Mouse (Mus musculus) kidney, adult 2 months (tissue): ENCODE measurements around the gene Cd207. TPM values are rescaled to one million over a fixed set of nuclear protein-coding genes. Genes with fewer than 3 reads are reported as not detected.

Experiments
- DNase-seq: peaks from one replicate; pipeline ENCODE4 v3.0.0; 2021
- H3K27ac ChIP-seq: fragments of 200-500 bp; 2 replicates; pipeline ENCODE4 v1.5.1; 2012; ENCODE audit warnings: low read depth, low read length, control low read depth, inconsistent platforms; ENCODE audit not compliant: insufficient read depth
- H3K27me3 ChIP-seq: fragments of 200-500 bp; replicated peaks from 2 replicates; pipeline ENCODE4 v1.6.1; 2012; ENCODE audit warnings: mild to moderate bottlenecking, moderate library complexity, low read length, inconsistent platforms; ENCODE audit not compliant: control insufficient read depth, insufficient read depth
- H3K36me3 ChIP-seq: fragments of 200-500 bp; 2 replicates; pipeline ENCODE4 v1.6.1; 2012; ENCODE audit warnings: mild to moderate bottlenecking, moderate library complexity, low read length, inconsistent platforms; ENCODE audit not compliant: control insufficient read depth, insufficient read depth
- H3K4me1 ChIP-seq: fragments of 200-500 bp; 2 replicates; pipeline ENCODE4 v1.6.1; 2011; ENCODE audit warnings: low read length; ENCODE audit not compliant: control insufficient read depth, insufficient read depth
- H3K4me3 ChIP-seq: fragments of 200-500 bp; 2 replicates; pipeline ENCODE4 v1.5.1; 2011; ENCODE audit warnings: mild to moderate bottlenecking, low read depth, low read length, control low read depth; ENCODE audit not compliant: insufficient read depth
- CTCF ChIP-seq: fragments of 200-500 bp; conservative IDR thresholded peaks from 2 replicates; pipeline ENCODE4 v1.5.1; 2011; ENCODE audit warnings: low read depth, mild to moderate bottlenecking, control low read depth, low read length, moderate library complexity, mixed read lengths; ENCODE audit not compliant: insufficient read depth, insufficient read length
- POLR2A ChIP-seq: fragments of 200-500 bp; IDR thresholded peaks from one replicate; pipeline ENCODE4 v1.6.1; 2011; ENCODE audit warnings: low read depth, low read length, control low read depth
- WGBS: fragments of 180-500 bp; shearing (Covaris S2); methylation state at CpG from one replicate; pipeline ENCODE4 v1.1.7; 2018; 5-methylcytosine and 5-hydroxymethylcytosine counted together
- polyA plus RNA-seq: library from polyadenylated mRNA; depleted of rRNA; stranded (reverse); fragments of >200 nt; gene quantifications from 2 replicates; pipeline ENCODE4 v1.2.3, GENCODE M21; 2012; rRNA removed

Cd207 gene
- polyA plus RNA-seq, result 0.19 and 0.28 TPM in 2 replicates

- no peaks in the 10 kb centered on the region for H3K36me3 ChIP-seq
- DNase-seq, result no peak
- no peak within 1 kb of the TSS for H3K4me3 ChIP-seq
- no peak within 1 kb of the TSS for H3K27ac ChIP-seq
- H3K4me1 ChIP-seq, result no peaks in the 10 kb centered on the region
- TF ChIP-seq POLR2A (no peak), CTCF (no peak)
- WGBS, result 70% methylated on average over 4 of the region's 4 CpGs
- H3K27me3 ChIP-seq, result no peaks in the 10 kb centered on the region
Observed at GRCm38 (mm10) chr6:83677757-83678156, at the start of gene Cd207. TSS of gene Cd207 (minus strand) at chr6:83677857.

- no peaks in the 10 kb centered on the region for H3K36me3 ChIP-seq
- WGBS, result 50% methylated on average over 4 of the region's 4 CpGs
- no peaks in the 10 kb centered on the region for H3K4me1 ChIP-seq
- H3K27me3 ChIP-seq, result 0 out of 2 replicates have a peak, but pooled peaks cover 2% of the 10 kb centered on the region
- no peak for DNase-seq
- TF ChIP-seq CTCF (peak; percentile 29; the same call in 1 of the 2 replicates), POLR2A (no peak)
- no peak overlapping the region for H3K4me3 ChIP-seq
- H3K27ac ChIP-seq, result no peak overlapping the region
Observed at GRCm38 (mm10) chr6:83727178-83727577, 49.5 kb upstream of the Cd207 start.

GRCm38 (mm10) chr6:83722526-83722925, 44.9 kb upstream of the Cd207 start:
- no peak for DNase-seq
- H3K36me3 ChIP-seq, result no peaks in the 10 kb centered on the region
- 11% methylated on average over 6 of the region's 6 CpGs for WGBS
- no peaks in the 10 kb centered on the region for H3K4me1 ChIP-seq
- peaks cover 2% of the 10 kb centered on the region; the same call in 1 of the 2 replicates for H3K27me3 ChIP-seq
- no peak for TF ChIP-seq CTCF
- TF ChIP-seq POLR2A, result no peak
- no peak overlapping the region for H3K4me3 ChIP-seq
- H3K27ac ChIP-seq, result no peak overlapping the region

- TF ChIP-seq POLR2A, result no peak
- TF ChIP-seq CTCF, result no peak
- H3K4me3 ChIP-seq, result no peak overlapping the region
- no peak for DNase-seq
- no peaks in the 10 kb centered on the region for H3K4me1 ChIP-seq
- peaks cover 6% of the 10 kb centered on the region for H3K27me3 ChIP-seq
- 11% methylated on average over 8 of the region's 8 CpGs for WGBS
- H3K36me3 ChIP-seq, result no peaks in the 10 kb centered on the region
- no peak overlapping the region for H3K27ac ChIP-seq
Observed at GRCm38 (mm10) chr6:83717026-83717425, 39.4 kb upstream of the Cd207 start.

- H3K4me3 ChIP-seq, result no peak overlapping the region
- no peak overlapping the region for H3K27ac ChIP-seq
- WGBS, result 11% methylated on average over 30 of the region's 30 CpGs
- no peaks in the 10 kb centered on the region for H3K4me1 ChIP-seq
- peaks cover 8% of the 10 kb centered on the region for H3K27me3 ChIP-seq
- TF ChIP-seq POLR2A, result no peak
- TF ChIP-seq CTCF, result no peak
- no peak for DNase-seq
- H3K36me3 ChIP-seq, result no peaks in the 10 kb centered on the region
Observed at GRCm38 (mm10) chr6:83715461-83716196, 38.0 kb upstream of the Cd207 start.

- no peak overlapping the region for H3K27ac ChIP-seq
- H3K27me3 ChIP-seq, result peaks cover 10% of the 10 kb centered on the region
- no peak overlapping the region for H3K4me3 ChIP-seq
- 7% methylated on average over 34 of the region's 34 CpGs for WGBS
- no peak for TF ChIP-seq CTCF
- TF ChIP-seq POLR2A, result no peak
- H3K36me3 ChIP-seq, result no peaks in the 10 kb centered on the region
- H3K4me1 ChIP-seq, result no peaks in the 10 kb centered on the region
- DNase-seq, result no peak
Observed at GRCm38 (mm10) chr6:83714221-83715123, 36.8 kb upstream of the Cd207 start.
